Mouse (Mus musculus) T-helper 17 cell (primary cell): ENCODE measurements at regions not wholly inside any gene's neighbourhood (a gene's known extent, or its start where the extent isn't known, plus 50 kb on each side); places are given as distances from the start of the nearest gene placed in this dataset.
"Not testable (repeated sequence)": the region's sequence is repeated elsewhere in the genome, so short reads cannot be mapped to it uniquely, and the experiment has no call there.

Experiments
- in situ Hi-C, 2 experiments: fragments of 300-600 bp; cut with MboI, MseI; formaldehyde crosslinking; loops; 1 replicate in 1 of 2; 2 replicates in 1 of 2; pipeline ENCODE4 v1.15.1; 2025; ENCODE audit warnings: high pct_unique_total_duplicates in 2 of 2

- in situ Hi-C loops = no loop called here
Observed at GRCm38 (mm10) chr2:40149186-40149585, 922.9 kb upstream of the Ppp6c start.

GRCm38 (mm10) chr2:40127615-40128014 lies 901.4 kb upstream of the Ppp6c start:
- in situ Hi-C loops = not testable (repeated sequence)

DNA sequence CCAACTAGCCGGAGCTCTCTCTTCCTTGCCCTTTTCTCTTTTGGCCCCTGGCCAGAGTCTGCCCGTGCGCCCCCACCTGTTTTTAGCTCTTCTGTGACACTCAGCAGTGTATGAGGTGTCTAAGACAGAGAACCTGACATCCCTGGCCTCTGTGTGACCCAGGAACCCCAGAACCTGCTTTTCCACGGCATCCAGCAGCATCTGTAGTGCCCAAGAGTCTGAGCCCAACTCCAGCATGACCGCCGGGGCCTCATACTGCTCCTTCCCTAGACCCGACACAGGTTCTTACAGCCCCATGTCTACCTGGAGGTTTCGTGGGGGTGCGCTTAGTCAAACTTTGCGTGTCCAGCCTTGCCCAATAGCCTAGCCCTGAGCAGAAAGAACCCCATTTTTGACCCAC lies 892.9 kb upstream of the Ppp6c start:
- in situ Hi-C loops = loop anchor here in 1 of 2 experiments (10.0 kb wide), 1 partner anchor 216 kb away; no protein-coding TSS in a partner anchor

- in situ Hi-C loops = loop anchor here in 1 of 2 experiments (10.0 kb wide), 1 partner anchor 220 kb away; no protein-coding TSS in a partner anchor
Observed at GRCm38 (mm10) chr2:40114435-40114834, 888.2 kb upstream of the Ppp6c start.
